Mouse (Mus musculus) liver, adult 2 months (tissue): ENCODE measurements at regions not wholly inside any gene's neighbourhood (a gene's known extent, or its start where the extent isn't known, plus 50 kb on each side); places are given as distances from the start of the nearest gene placed in this dataset.

Experiments used
- DNase-seq: peaks from one replicate; pipeline ENCODE4 v3.0.0-alpha.2; 2011; ENCODE audit warnings: low read depth, low spot score; ENCODE audit errors: extremely low read depth
- H3K27ac ChIP-seq: fragments of 200-500 bp; replicated peaks from 2 replicates; pipeline ENCODE4 v1.5.1; 2012; ENCODE audit warnings: low read depth, mild to moderate bottlenecking, control low read depth, inconsistent platforms, low read length; ENCODE audit not compliant: insufficient read depth
- H3K27me3 ChIP-seq: fragments of 200-500 bp; 2 replicates; pipeline ENCODE4 v1.6.1; 2012; ENCODE audit warnings: mild to moderate bottlenecking, moderate library complexity, low read length, inconsistent platforms; ENCODE audit not compliant: control insufficient read depth, insufficient read depth
- H3K36me3 ChIP-seq: fragments of 200-500 bp; 2 replicates; pipeline ENCODE4 v1.6.1; 2012; ENCODE audit warnings: low read length, inconsistent platforms; ENCODE audit not compliant: control insufficient read depth, insufficient read depth
- H3K4me1 ChIP-seq: fragments of 200-500 bp; 2 replicates; pipeline ENCODE4 v1.6.1; 2011; ENCODE audit warnings: low read length; ENCODE audit not compliant: control insufficient read depth, insufficient read depth
- H3K4me3 ChIP-seq: fragments of 200-500 bp; 2 replicates; pipeline ENCODE4 v1.5.1; 2011; ENCODE audit warnings: low read depth, mild to moderate bottlenecking, control low read depth, low read length, moderate library complexity; ENCODE audit not compliant: insufficient read depth
- H3K79me2 ChIP-seq: fragments of 200-500 bp; 2 replicates; pipeline ENCODE4 v1.6.1; 2012; ENCODE audit warnings: inconsistent platforms, mild to moderate bottlenecking, low read length, moderate library complexity; ENCODE audit not compliant: control insufficient read depth, insufficient read depth
- H3K9ac ChIP-seq: fragments of 200-500 bp; 2 replicates; pipeline ENCODE4 v1.6.1; 2012; ENCODE audit warnings: low read depth, mild to moderate bottlenecking, control low read depth, inconsistent platforms, low read length
- CTCF ChIP-seq: fragments of 200-500 bp; IDR thresholded peaks from 2 replicates; pipeline ENCODE4 v1.5.1; 2011; ENCODE audit warnings: low read depth, low read length, control low read depth
- POLR2A ChIP-seq: fragments of 200-500 bp; IDR thresholded peaks from 2 replicates; pipeline ENCODE4 v1.6.1; 2011; ENCODE audit warnings: low read length, control low read depth; ENCODE audit not compliant: insufficient read depth; ENCODE audit errors: extremely low read depth
- WGBS: fragments of 180-500 bp; shearing (Covaris S2); methylation state at CpG from one replicate; pipeline ENCODE4 v1.1.7; 2018; 5-methylcytosine and 5-hydroxymethylcytosine counted together

DNA sequence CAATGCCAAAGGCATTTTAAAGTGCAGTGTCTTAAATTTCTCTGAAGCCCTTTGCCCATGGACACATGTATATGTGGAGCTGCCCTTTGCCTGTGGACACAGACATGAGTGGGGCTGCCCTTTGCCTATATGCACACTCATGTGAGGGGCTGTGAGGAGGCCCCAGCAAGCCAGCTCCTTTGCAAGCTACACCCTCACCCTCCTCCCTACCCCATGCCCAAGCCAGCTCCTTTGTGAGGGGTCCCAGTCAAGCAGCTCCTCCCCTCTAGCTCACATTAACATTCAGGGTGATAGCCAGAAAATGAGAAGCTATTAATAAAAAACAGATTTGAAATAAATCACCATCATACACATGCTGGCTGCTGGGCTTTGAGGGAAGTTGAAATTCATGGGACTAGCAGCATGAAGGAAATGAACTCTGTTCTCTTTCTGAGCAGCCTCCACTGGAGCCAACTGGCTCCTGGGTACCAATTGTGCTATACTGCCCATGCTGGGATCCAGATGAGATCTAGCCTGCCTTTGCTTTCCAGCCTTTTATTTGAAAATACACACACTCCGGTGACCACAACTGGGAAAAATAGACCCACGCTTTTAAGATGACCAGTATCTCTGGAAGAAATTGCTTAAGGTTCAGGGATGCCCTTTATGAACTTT, 151.4 kb downstream of the Abcc12 start:
- no peak for DNase-seq
- 95% methylated on average over 2 of the region's 2 CpGs for WGBS

GRCm38 (mm10) chr8:86428131-86428530, 152.4 kb downstream of the Abcc12 start:
- no peaks in the 10 kb centered on the region for H3K79me2 ChIP-seq
- H3K27ac ChIP-seq, result no peak overlapping the region
- DNase-seq, result no peak
- H3K36me3 ChIP-seq, result no peaks in the 10 kb centered on the region
- no peak overlapping the region for H3K9ac ChIP-seq
- H3K4me1 ChIP-seq, result no peaks in the 10 kb centered on the region
- H3K4me3 ChIP-seq, result no peak overlapping the region
- no peak for TF ChIP-seq POLR2A
- TF ChIP-seq CTCF, result no peak
- WGBS, result 54% methylated on average over 5 of the region's 5 CpGs
- peaks cover 2% of the 10 kb centered on the region; the same call in 1 of the 2 replicates for H3K27me3 ChIP-seq

More for the DNA sequence above, 151.4 kb downstream of the Abcc12 start:
- Histone ChIP-seq H3K79me2 (no peaks in the 10 kb centered on the region), H3K27me3 (peaks cover 2% of the 10 kb centered on the region; the same call in 1 of the 2 replicates), H3K27ac (no peak overlapping the region), H3K9ac (no peak overlapping the region), H3K36me3 (no peaks in the 10 kb centered on the region), H3K4me1 (no peaks in the 10 kb centered on the region), H3K4me3 (no peak overlapping the region)
- no peak for TF ChIP-seq CTCF
- no peak for TF ChIP-seq POLR2A

- Histone ChIP-seq H3K79me2 (no peaks in the 10 kb centered on the region), H3K27me3 (0 out of 2 replicates have a peak, but pooled peaks cover 2% of the 10 kb centered on the region), H3K9ac (no peak overlapping the region), H3K4me1 (no peaks in the 10 kb centered on the region), H3K27ac (no peak overlapping the region), H3K4me3 (no peak overlapping the region), H3K36me3 (no peaks in the 10 kb centered on the region)
- WGBS, result 75% methylated on average over 4 of the region's 4 CpGs
- DNase-seq, result no peak
- TF ChIP-seq CTCF, result no peak
- TF ChIP-seq POLR2A, result no peak
Observed at GRCm38 (mm10) chr8:86426056-86426455, 154.4 kb downstream of the Abcc12 start.

DNA sequence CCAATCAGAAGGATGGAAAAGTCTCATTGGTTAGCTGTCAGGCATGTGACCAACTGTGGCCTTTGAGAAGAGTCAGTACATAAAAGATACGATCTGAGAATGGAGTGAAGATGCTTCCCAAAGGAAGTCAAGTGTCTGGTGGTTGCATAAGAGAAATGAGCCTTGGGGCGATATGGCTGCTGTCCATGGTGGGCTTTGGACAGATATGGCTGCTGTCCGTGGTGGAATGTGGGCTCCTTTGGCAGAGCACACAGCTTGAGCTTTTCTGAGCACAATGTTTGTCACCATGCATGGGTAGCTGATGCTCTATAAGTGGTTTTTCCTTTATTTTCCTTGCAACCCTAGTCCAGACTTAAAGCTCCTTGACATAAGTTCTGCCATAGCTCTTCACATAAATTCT, 155.1 kb downstream of the Abcc12 start:
- Histone ChIP-seq H3K4me1 (no peaks in the 10 kb centered on the region), H3K9ac (no peak overlapping the region), H3K36me3 (no peaks in the 10 kb centered on the region), H3K79me2 (no peaks in the 10 kb centered on the region), H3K27ac (no peak overlapping the region), H3K4me3 (no peak overlapping the region), H3K27me3 (0 out of 2 replicates have a peak, but pooled peaks cover 2% of the 10 kb centered on the region)
- 73% methylated on average over 3 of the region's 3 CpGs for WGBS
- DNase-seq, result no peak
- no peak for TF ChIP-seq CTCF
- TF ChIP-seq POLR2A, result no peak

- H3K9ac ChIP-seq, result no peak overlapping the region
- no peak for DNase-seq
- no peaks in the 10 kb centered on the region for H3K4me1 ChIP-seq
- H3K27ac ChIP-seq, result no peak overlapping the region
- H3K4me3 ChIP-seq, result no peak overlapping the region
- H3K79me2 ChIP-seq, result no peaks in the 10 kb centered on the region
- H3K36me3 ChIP-seq, result no peaks in the 10 kb centered on the region
- TF ChIP-seq POLR2A, result no peak
- TF ChIP-seq CTCF, result no peak
- no peaks in the 10 kb centered on the region for H3K27me3 ChIP-seq
- WGBS, result 78% methylated on average over 5 of the region's 5 CpGs
Observed at GRCm38 (mm10) chr8:86419059-86419651, 161.3 kb downstream of the Abcc12 start.

DNA sequence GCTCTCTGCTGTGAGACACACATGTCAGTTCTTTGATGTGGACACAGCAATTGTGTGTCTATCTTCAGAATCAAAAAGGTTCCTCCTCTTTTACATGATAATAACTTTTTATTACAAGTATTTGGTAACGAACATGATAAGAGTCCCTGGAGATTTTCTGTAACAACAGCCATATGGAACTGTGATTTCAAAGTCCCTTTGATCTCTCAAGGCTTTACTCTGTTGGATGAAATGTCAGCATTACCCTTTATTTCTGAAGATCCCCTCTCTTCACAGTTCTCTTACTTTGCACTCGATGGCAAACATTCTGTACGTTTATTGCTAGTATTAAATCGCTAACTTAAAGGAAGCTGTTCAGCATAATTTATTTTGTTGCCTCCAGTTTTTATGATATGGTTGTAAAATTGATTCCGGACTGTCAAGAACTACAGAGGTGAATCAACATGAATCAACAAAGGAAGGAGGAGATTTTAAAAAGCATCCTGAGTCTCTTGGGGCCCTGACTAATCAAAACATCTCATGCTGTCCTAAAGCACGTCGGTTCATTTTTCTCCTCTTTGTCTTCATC, 162.0 kb downstream of the Abcc12 start:
- 85% methylated on average over 7 of the region's 7 CpGs for WGBS
- Histone ChIP-seq H3K4me3 (no peak overlapping the region), H3K36me3 (no peaks in the 10 kb centered on the region), H3K79me2 (no peaks in the 10 kb centered on the region), H3K4me1 (no peaks in the 10 kb centered on the region), H3K27ac (no peak overlapping the region), H3K27me3 (no peaks in the 10 kb centered on the region), H3K9ac (no peak overlapping the region)
- DNase-seq, result no peak
- no peak for TF ChIP-seq POLR2A
- TF ChIP-seq CTCF, result no peak
